In the genomic region with DNA sequence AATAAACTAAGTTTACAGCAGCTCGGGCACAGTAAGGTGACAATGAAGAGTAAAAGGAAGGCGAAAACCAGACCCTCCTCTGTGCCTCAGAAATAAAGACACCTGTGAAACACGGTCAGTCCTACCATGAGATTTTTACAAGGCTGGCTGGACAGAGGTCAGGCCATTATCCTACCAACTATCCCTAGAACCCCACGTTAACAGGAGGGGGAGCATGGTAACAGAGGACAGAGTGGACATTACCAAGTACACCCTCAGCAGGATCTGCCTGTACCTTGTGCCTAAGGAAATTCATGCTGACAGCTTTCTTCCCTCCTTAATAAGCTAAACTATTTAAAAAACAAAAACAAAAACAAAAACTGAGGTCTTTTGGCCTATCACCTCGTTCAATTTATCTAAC, we compare ENCODE assay signal across 18 mouse cellular contexts. TPM values are rescaled to one million over a fixed set of nuclear protein-coding genes. Genes with fewer than 3 reads are reported as not detected.
A peak's percentile ranks its signal among the peaks of the same experiment; 100 is the strongest.
DNase-seq lines count a peak whose midpoint lies in the region; ATAC-seq and TF ChIP-seq lines count a peak whose summit lies in the region.
"Had no signal": no experiment of that assay in that cellular context is flagged by ENCODE, and none has a peak within 500 bp of the region (broad histone marks: within the 10 kb centered on the region; RNA-seq: fewer than 3 reads in every experiment).

No protein-coding gene starts in this region.

- TF ChIP-seq POLR2A in cerebellum, adult 2 months (IDR thresholded peaks at IDR 0.05; ENCODE audit: borderline replicate concordance, insufficient read depth, low read length): no peak

- no peak overlapping the region for H3K4me2 ChIP-seq in heart, embryonic 12.5 days
- H3K4me2 ChIP-seq: heart, embryonic 11.5 days had no signal

- no peak for TF ChIP-seq CTCF in cerebellum, adult 2 months (IDR thresholded peaks at IDR 0.05; ENCODE audit: borderline replicate concordance, insufficient read depth, low read depth, low read length)

- intact Hi-C loops in left cerebral cortex, postnatal 14 days (cut with DNase I): no loop called here

- 0 out of 2 replicates have a peak, but pooled peaks cover 5% of the 10 kb centered on the region for H3K36me3 ChIP-seq in hindbrain, embryonic 10.5 days
- no peaks in the 10 kb centered on the region for H3K36me3 ChIP-seq in midbrain, embryonic 10.5 days
- H3K36me3 ChIP-seq in heart, embryonic 12.5 days: no peaks in the 10 kb centered on the region

- peak overlapping the region; percentile 57 for H3K4me3 ChIP-seq in cerebellum, adult 2 months (replicated peaks; ENCODE audit: insufficient read depth, low read depth, low read length)
- peak overlapping the region; percentile 72 for H3K4me3 ChIP-seq in hindbrain, embryonic 10.5 days
- peak overlapping the region; percentile 80 for H3K4me3 ChIP-seq in midbrain, embryonic 10.5 days
- H3K4me3 ChIP-seq in heart, embryonic 12.5 days: no peak overlapping the region
- H3K4me3 ChIP-seq: gastrocnemius, adult 2 months had no signal

- 6% methylated on average over 5 of the region's 5 CpGs for WGBS in cerebellum, adult 2 months
- WGBS in hindbrain, embryonic 10.5 days: 41% methylated on average over 5 of the region's 5 CpGs
- WGBS in midbrain, embryonic 10.5 days: 53% methylated on average over 5 of the region's 5 CpGs
- 57% methylated on average over 5 of the region's 5 CpGs for WGBS in heart, embryonic 12.5 days

- peak overlapping the region; percentile 79 for H3K27ac ChIP-seq in cerebellum, adult 2 months (ENCODE audit: insufficient read depth, low read length)
- peak overlapping the region; percentile 95 for H3K27ac ChIP-seq in hindbrain, embryonic 10.5 days
- peak overlapping the region; percentile 70 for H3K27ac ChIP-seq in midbrain, embryonic 10.5 days (replicated peaks)
- no peak overlapping the region for H3K27ac ChIP-seq in heart, embryonic 12.5 days (ENCODE audit: poor library complexity, severe bottlenecking)
- H3K27ac ChIP-seq: gastrocnemius, adult 2 months; macrophage; stomach, postnatal 0 days had no signal

- no peaks in the 10 kb centered on the region for H3K9me3 ChIP-seq in hindbrain, embryonic 10.5 days
- no peaks in the 10 kb centered on the region for H3K9me3 ChIP-seq in midbrain, embryonic 10.5 days (replicated peaks)
- H3K9me3 ChIP-seq in heart, embryonic 12.5 days (replicated peaks): no peaks in the 10 kb centered on the region

- no peaks in the 10 kb centered on the region for H3K27me3 ChIP-seq in cerebellum, adult 2 months (ENCODE audit: control insufficient read depth, insufficient read depth, low read length)
- H3K27me3 ChIP-seq in hindbrain, embryonic 10.5 days (ENCODE audit: insufficient read depth, poor library complexity, severe bottlenecking): peaks cover 80% of the 10 kb centered on the region
- H3K27me3 ChIP-seq in midbrain, embryonic 10.5 days (ENCODE audit: low read depth, poor library complexity, severe bottlenecking): peaks cover 83% of the 10 kb centered on the region
- peaks cover 67% of the 10 kb centered on the region for H3K27me3 ChIP-seq in heart, embryonic 12.5 days (replicated peaks)

- DNase-seq in cerebellum, adult 2 months: peak; percentile 45 to 48
- no peak for DNase-seq in cerebellum, postnatal 4 days (ENCODE audit: low spot score in 2 of 2)
- no peak for DNase-seq in hindbrain, embryonic 10.5 days (ENCODE audit: low spot score)
- no peak for DNase-seq in midbrain, embryonic 10.5 days (ENCODE audit: low spot score)
- DNase-seq in thymus, postnatal 4 days: no peak
- DNase-seq in kidney, postnatal 4 days: no peak
- no peak for DNase-seq in left cerebral cortex, postnatal 14 days (ENCODE audit: low spot score in 2 of 2)
- DNase-seq: gastrocnemius, adult 2 months; kidney, postnatal 14 days had no signal

- no peak for ATAC-seq in heart, embryonic 12.5 days (ENCODE audit: insufficient number of reproducible peaks, low FRiP score)

- H3K4me1 ChIP-seq in cerebellum, adult 2 months (ENCODE audit: control insufficient read depth, insufficient read depth, low read length): peaks cover 4% of the 10 kb centered on the region; the same call in 1 of the 2 replicates
- peaks cover 57% of the 10 kb centered on the region for H3K4me1 ChIP-seq in hindbrain, embryonic 10.5 days (replicated peaks)
- peaks cover 64% of the 10 kb centered on the region for H3K4me1 ChIP-seq in midbrain, embryonic 10.5 days
- H3K4me1 ChIP-seq in heart, embryonic 12.5 days (replicated peaks): peaks cover 16% of the 10 kb centered on the region

- H3K9ac ChIP-seq in heart, embryonic 12.5 days: no peak overlapping the region

RNA-seq across cellular contexts. Expression of gene Zic5, which starts 5.3 kb away (rescaled TPM):
- 27.5 and 30.4 TPM in 2 replicates for polyA plus RNA-seq in cerebellum, adult 2 months (2012; rRNA removed)
- 16.5 and 20.3 TPM in 2 replicates for polyA plus RNA-seq in hindbrain, embryonic 10.5 days (2016; fragmentation: Nextera tagmentation; extraction: Ambion mirVana)
- polyA plus RNA-seq in midbrain, embryonic 10.5 days (2016; fragmentation: Nextera tagmentation; extraction: Ambion mirVana): 13.6 and 15.3 TPM in 2 replicates
- 0.04 TPM in 1 of 2 replicates, not detected in the other for polyA plus RNA-seq in heart, embryonic 12.5 days (2016; fragmentation: Nextera tagmentation; extraction: Ambion mirVana)
- total RNA-seq in left cerebral cortex, postnatal 14 days (2021): 1 to 10 TPM; 3.2 to 4.7 TPM
- total RNA-seq: gastrocnemius, adult 2 months had no signal
- polyA plus RNA-seq: liver, embryonic 16.5 days; macrophage; small intestine, adult 2 months; stomach, postnatal 0 days had no signal

RNA-seq across cellular contexts. Expression of gene Gm5089, which starts 9.3 kb away (rescaled TPM):
- polyA plus RNA-seq in cerebellum, adult 2 months (2012; rRNA removed): 0.49 TPM in 2 replicates
- polyA plus RNA-seq in hindbrain, embryonic 10.5 days (2016; fragmentation: Nextera tagmentation; extraction: Ambion mirVana): 1.9 and 2.4 TPM in 2 replicates
- 0.82 and 1.3 TPM in 2 replicates for polyA plus RNA-seq in midbrain, embryonic 10.5 days (2016; fragmentation: Nextera tagmentation; extraction: Ambion mirVana)
- polyA plus RNA-seq in heart, embryonic 12.5 days (2016; fragmentation: Nextera tagmentation; extraction: Ambion mirVana): not detected in 2 replicates
- under 1 TPM in 1 of 2 experiments, not detected in 1; 0.18 TPM for total RNA-seq in left cerebral cortex, postnatal 14 days (2021)
- total RNA-seq: adrenal gland, postnatal 4 days; gastrocnemius, adult 2 months had no signal
- polyA plus RNA-seq: heart, embryonic 11.5 days; liver, embryonic 16.5 days; macrophage; small intestine, adult 2 months; stomach, postnatal 0 days had no signal

RNA-seq across cellular contexts. Expression of gene Zic2, which starts 15.0 kb away (rescaled TPM):
- 157 and 186 TPM in 2 replicates for polyA plus RNA-seq in cerebellum, adult 2 months (2012; rRNA removed)
- polyA plus RNA-seq in hindbrain, embryonic 10.5 days (2016; fragmentation: Nextera tagmentation; extraction: Ambion mirVana): 7.2 and 10.1 TPM in 2 replicates
- polyA plus RNA-seq in midbrain, embryonic 10.5 days (2016; fragmentation: Nextera tagmentation; extraction: Ambion mirVana): 5.7 and 6.4 TPM in 2 replicates
- not detected in 2 replicates for polyA plus RNA-seq in heart, embryonic 12.5 days (2016; fragmentation: Nextera tagmentation; extraction: Ambion mirVana)
- 10 to 100 TPM; 20.1 to 22.1 TPM for total RNA-seq in left cerebral cortex, postnatal 14 days (2021)
- total RNA-seq: gastrocnemius, adult 2 months had no signal
- polyA plus RNA-seq: liver, embryonic 16.5 days; macrophage; small intestine, adult 2 months; stomach, postnatal 0 days had no signal

RNA-seq across cellular contexts. Expression of gene Gm10837, which starts 30.2 kb away (rescaled TPM):
- polyA plus RNA-seq in cerebellum, adult 2 months (2012; rRNA removed): 2.7 TPM in 2 replicates
- polyA plus RNA-seq in hindbrain, embryonic 10.5 days (2016; fragmentation: Nextera tagmentation; extraction: Ambion mirVana): 0.24 and 0.29 TPM in 2 replicates
- polyA plus RNA-seq in midbrain, embryonic 10.5 days (2016; fragmentation: Nextera tagmentation; extraction: Ambion mirVana): 0.07 and 0.25 TPM in 2 replicates
- not detected in 2 replicates for polyA plus RNA-seq in heart, embryonic 12.5 days (2016; fragmentation: Nextera tagmentation; extraction: Ambion mirVana)
- total RNA-seq in left cerebral cortex, postnatal 14 days (2021): under 1 TPM in 1 of 2 experiments, not detected in 1; 0.31 TPM
- total RNA-seq: adrenal gland, postnatal 4 days; ES-E14; gastrocnemius, adult 2 months had no signal
- polyA plus RNA-seq: cortical plate, adult 2 months; liver, embryonic 16.5 days; macrophage; small intestine, adult 2 months; stomach, postnatal 0 days had no signal

Comparison
In these comparisons a context has a peak if more than half of its experiments do, and no peak if none do; other contexts are left out.
1. DNase-seq: peak in cerebellum, adult 2 months (2 of 2); none in cerebellum, postnatal 4 days (0 of 2), hindbrain, embryonic 10.5 days (single experiment), midbrain, embryonic 10.5 days (single experiment), thymus, postnatal 4 days (single experiment), kidney, postnatal 4 days (0 of 2) and left cerebral cortex, postnatal 14 days (0 of 2).
2. RNA of gene Zic5, which starts 5.3 kb away (polyA plus RNA-seq): 27.5 to 30.4 TPM in cerebellum, adult 2 months, 16.5 to 20.3 TPM in hindbrain, embryonic 10.5 days and 13.6 to 15.3 TPM in midbrain, embryonic 10.5 days; 0.04 TPM in heart, embryonic 12.5 days; every median in the first group is over 10 times any median in the second.
3. RNA of gene Zic2, which starts 15.0 kb away (polyA plus RNA-seq): 157 to 186 TPM in cerebellum, adult 2 months; 7.2 to 10.1 TPM in hindbrain, embryonic 10.5 days, 5.7 to 6.4 TPM in midbrain, embryonic 10.5 days and not detected in heart, embryonic 12.5 days; every median in the first group is over 10 times any median in the second.